Mouse (Mus musculus) B cell, adult 2 months (primary cell): ENCODE results near the gene Aaed1.
"Not testable (repeated sequence)": the region's sequence is repeated elsewhere in the genome, so short reads cannot be mapped to it uniquely, and the experiment has no call there.

Experiments
- DNase-seq, 2 experiments: peaks; one replicate each; pipeline ENCODE4 v3.0.0; 2022

The Aaed1 gene

GRCm38 (mm10) chr13:64306078-64306477 lies 6.4 kb downstream of the Aaed1 start:
- peak; percentile 68 to 70 for DNase-seq

DNA sequence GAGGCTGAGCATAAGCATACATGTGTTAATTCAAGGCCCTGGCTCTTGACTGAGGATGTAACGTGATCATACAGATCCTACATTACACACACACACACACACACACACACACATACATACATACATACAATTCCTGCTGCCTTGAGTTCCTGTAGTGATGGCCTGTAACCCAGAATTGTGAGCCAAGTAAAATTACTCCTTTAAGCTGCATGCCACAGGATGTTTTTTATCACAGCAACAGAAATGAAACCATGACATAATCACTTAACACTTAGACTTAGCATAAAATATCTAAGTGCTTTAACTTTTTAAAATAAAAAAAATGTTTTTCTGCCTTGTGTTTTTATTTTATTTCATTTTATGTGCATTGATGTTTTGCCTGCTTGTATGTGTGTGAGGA lies 13.4 kb downstream of the Aaed1 start:
- DNase-seq: no peak

GRCm38 (mm10) chr13:64286791-64287190 lies 25.7 kb downstream of the Aaed1 start:
- DNase-seq: no peak

DNA sequence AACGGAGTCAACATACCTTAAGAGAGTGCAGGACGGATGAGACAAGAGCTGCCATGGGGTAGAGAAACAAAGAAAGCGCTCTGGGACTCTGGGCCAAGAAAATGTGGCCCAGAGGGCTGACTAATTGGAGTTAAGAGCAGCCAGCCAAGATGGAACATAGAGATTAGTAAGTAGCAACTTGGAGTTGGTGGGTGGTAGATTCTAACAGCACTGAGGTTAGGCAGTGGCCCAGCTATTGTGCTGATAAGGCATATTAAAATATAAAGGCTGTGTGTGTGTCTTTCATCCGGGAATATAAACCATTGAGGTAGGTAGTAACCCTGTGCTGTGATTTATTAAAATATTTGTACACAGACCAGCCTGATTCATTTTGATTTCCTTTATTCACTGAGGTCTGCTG lies 26.2 kb downstream of the Aaed1 start:
- DNase-seq: no peak

GRCm38 (mm10) chr13:64284676-64285075 lies 27.8 kb downstream of the Aaed1 start:
- DNase-seq: peak; percentile 18 to 21

DNA sequence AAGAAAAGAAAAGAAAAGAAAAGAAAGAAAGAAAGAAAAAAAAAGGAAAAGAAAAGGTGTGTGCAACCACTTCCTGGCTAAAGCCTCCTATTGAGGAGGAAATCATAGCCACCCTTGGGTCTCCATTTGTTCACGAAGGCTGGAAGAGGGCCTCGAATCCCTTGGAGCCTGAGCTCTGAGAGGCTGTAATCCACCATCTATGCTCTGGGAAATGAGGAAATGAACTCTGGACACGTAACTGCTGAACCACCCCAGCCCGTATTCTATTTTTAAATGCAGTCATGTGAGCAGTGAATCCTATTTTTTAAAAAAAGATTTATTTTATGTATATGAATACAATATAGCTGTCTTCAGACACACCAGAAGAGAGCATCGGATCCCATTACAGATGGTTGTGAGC lies 31.6 kb downstream of the Aaed1 start:
- DNase-seq: no peak

GRCm38 (mm10) chr13:64275754-64276127 lies 36.8 kb downstream of the Aaed1 start:
- peak in 1 of 2 experiments; percentile 12 for DNase-seq

GRCm38 (mm10) chr13:64274879-64275753 lies 37.4 kb downstream of the Aaed1 start, which contains the start of gene Cdc14b:
Cdc14b (minus strand) TSS chr13:64275290.
- peak; percentile 57 to 59 for DNase-seq

GRCm38 (mm10) chr13:64273891-64274844 lies 38.3 kb downstream of the Aaed1 start:
- peak; percentile 44 to 48 for DNase-seq

DNA sequence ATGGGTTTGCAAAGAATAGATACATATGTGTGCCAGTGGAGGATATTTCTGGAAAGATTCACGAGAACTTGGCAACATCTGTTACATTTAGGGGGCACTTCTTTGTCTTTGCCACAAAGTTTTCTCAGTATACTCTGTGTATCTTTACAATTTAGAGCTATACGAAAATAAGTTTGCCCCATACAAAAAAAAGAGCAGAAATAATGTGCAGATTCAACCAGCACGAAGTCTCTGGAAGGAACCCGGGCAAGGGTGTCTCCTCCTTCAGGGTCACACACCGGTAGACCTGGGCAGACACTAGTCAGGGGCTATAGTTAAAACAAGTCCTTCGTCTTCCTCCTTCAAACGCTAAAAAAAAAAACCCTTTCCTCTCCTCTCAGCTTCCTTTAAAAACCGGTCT lies 39.2 kb downstream of the Aaed1 start:
- DNase-seq: no peak

- DNase-seq: no peak
Observed at GRCm38 (mm10) chr13:64268384-64268783, 44.1 kb downstream of the Aaed1 start.

DNA sequence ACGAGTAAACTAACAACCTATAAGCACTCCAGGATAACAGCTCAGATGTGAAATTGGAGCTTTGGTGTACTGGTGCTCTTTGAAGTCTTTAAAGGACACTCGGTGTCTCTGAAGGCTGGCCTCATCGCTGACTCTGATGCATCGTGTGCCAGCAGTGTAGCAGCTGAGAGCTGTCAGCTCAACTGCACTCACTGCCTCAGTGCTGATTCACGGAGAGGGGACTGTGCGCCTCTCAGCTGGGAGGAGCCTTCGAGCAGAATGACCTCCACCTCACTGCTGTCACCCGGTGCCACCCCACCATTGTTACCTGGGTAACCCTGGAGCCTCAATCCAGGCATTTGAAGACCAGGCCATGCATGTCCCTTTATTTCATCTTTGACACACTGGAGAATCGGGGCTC lies 45.4 kb downstream of the Aaed1 start:
- DNase-seq: no peak

DNA sequence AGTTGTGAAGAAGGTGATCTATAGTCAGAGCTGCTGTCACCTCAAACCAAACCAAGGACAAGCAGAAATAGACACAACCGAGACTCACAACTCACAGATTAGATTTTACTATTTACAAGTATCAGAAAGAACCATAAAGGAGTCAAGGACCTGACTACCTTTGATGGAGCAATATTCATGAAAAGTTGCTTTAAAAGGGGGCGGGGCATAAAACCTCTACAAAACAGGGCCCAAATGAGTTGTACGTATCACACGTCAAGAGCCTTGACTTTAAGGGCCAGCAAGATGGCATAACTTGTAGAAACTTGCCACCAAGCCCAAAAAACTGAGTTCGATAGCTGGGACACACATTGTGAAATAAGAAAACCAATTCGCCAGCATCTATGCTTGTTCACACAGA lies 47.9 kb downstream of the Aaed1 start:
- DNase-seq: no peak

- DNase-seq: no peak
Observed at GRCm38 (mm10) chr13:64259903-64260302, 52.6 kb downstream of the Aaed1 start.

GRCm38 (mm10) chr13:64258516-64258821 lies 54.0 kb downstream of the Aaed1 start:
- no peak for DNase-seq

DNA sequence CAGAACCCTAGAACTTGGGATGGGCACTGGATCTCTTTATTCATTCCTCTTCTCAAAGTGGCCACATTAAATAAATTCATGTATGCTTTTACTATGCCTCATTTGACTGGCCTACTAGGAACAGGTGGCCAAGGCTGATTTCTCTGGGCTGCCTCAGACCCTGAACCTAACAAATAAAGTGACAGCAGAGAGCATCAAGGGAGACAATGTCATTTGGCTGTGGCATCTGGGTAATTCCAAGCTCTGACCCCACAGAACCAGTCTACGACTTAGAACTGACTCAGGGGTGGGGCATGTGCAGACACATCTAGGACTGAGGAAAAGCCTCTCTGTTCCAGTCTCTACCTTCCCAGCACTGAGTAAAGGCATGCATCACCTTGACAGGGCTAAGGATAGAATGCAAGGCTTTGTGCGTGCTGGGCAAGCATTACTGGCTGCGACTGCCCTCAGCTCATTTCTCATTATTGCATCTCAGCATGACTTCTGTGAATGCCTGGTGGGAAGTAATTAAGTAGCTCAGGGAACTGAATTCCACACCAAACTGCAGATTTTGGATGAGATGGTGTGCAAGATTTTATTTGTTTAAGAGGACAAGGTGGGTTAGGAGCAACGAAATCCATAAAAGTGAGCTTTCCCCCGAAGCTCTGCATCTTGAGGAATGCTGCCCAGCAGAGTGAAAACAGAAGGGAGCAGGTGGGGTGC lies 54.5 kb downstream of the Aaed1 start:
- DNase-seq: no peak

DNA sequence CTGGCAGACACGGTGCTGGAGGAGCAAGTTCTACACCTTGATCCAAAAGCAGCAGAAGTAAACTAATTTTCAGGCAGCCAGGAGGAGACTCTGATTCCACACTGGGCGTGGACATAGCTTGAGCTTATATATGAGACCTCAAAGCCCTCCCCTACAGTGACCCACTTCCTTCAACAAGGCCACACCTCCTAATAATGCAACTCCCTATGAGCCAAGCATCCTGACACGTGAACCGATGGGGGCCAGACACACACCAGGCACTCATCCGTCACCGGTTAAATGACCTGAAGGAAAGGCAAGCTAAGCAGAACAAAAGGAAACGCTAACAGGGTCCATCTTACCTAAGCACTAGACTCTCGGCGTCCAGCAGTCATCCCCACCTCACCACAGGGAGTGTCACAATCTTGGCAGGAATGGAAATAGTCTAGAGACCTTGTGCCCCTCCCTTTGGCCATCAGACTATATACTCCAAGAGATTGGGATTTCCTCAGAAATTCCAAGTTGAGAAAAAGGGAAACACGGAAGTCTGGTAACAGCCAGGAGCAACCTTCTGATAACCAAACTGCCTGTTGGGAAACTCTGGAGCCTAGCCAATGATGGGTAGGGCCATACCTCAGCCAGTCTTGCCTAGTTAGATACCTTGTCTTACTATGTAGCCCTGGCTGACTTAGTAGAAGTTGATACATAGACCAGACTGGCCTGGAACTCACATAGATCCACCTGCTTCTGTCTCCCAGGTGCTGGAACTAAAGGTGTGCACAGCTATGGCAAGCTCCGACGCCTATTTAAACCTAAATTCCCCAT lies 55.3 kb downstream of the Aaed1 start:
- DNase-seq: no peak

- not testable (repeated sequence) for DNase-seq
Observed at GRCm38 (mm10) chr13:64254185-64254584, 58.3 kb downstream of the Aaed1 start.

DNA sequence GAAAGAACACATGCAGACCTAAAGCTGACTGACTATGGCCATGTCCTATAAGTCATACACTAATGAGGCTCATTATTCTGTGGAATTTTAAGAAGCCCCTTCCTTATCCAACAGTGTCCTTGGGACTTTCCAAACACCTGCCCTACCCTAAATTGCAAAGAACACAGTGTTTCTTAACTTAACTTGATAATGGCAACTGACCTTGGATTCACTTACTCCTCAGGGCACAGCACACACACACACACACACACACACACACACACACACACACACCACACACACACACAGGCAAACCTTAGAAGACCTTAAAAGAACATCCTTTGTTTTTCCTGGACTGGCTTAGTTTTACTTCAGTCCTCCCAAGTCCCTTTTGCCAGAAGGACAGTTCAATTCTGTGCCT lies 58.8 kb downstream of the Aaed1 start:
- no peak for DNase-seq

DNA sequence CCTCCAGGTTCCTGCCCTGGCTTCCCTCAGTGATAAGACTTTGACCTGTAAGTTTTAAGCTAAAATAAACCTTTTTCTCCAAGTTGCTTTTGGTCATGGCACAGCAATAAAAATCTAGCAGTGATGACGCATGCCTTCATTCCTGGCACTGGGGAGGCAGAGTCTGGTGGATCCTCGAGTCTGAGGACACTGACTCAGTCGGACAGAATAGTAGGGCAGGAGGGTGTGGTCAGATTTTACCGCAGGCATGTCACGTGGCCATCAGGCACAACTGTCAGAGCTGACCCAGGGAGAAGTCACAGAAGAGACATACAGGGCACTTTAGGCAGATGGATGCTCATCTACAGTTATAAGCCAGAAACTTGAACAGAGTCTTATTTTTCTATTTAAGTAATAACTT lies 60.4 kb downstream of the Aaed1 start:
- no peak for DNase-seq

- peak; percentile 57 to 63 for DNase-seq
Observed at GRCm38 (mm10) chr13:64250363-64250762, 62.1 kb downstream of the Aaed1 start.
